8 mouse cellular contexts compared by ENCODE assay signal in genomic region chr1:87245929-87246815, GRCm38 (mm10). TPM values are rescaled to one million over a fixed set of nuclear protein-coding genes. Genes with fewer than 3 reads are reported as not detected.
DNase-seq lines count a peak whose midpoint lies in the region; ATAC-seq lines count a peak whose summit lies in the region.

No protein-coding gene starts in this region.

- 32% methylated on average over 22 of the region's 22 CpGs for WGBS in hindbrain, embryonic 12.5 days

- no peak overlapping the region for H3K27ac ChIP-seq in hindbrain, embryonic 12.5 days

- no peaks in the 10 kb centered on the region for H3K27me3 ChIP-seq in hindbrain, embryonic 12.5 days

- H3K4me3 ChIP-seq in hindbrain, embryonic 12.5 days: no peak overlapping the region

- DNase-seq in Muller cell, postnatal 12 days (ENCODE audit: inconsistent ontology term): peak; percentile 84
- peak; percentile 64 for DNase-seq in cerebellum, adult 9-11 months
- DNase-seq in frontal cortex, postnatal 10 days (ENCODE audit: low spot score in 2 of 2): peak; percentile 35 to 76
- peak; percentile 80 to 83 for DNase-seq in layer of hippocampus, postnatal 14 days (ENCODE audit: low spot score in 2 of 2)
- DNase-seq in lung, postnatal 10 days: peak; percentile 82
- peak; percentile 89 for DNase-seq in retina, embryonic 14.5 days (ENCODE audit: low spot score)
- DNase-seq in thymus, postnatal 4 days: peak; percentile 85

- no peaks in the 10 kb centered on the region for H3K9me3 ChIP-seq in hindbrain, embryonic 12.5 days (replicated peaks)

- no peaks in the 10 kb centered on the region for H3K4me1 ChIP-seq in hindbrain, embryonic 12.5 days

- no peak overlapping the region for H3K9ac ChIP-seq in hindbrain, embryonic 12.5 days

- peak; percentile 85 for ATAC-seq in hindbrain, embryonic 12.5 days (ENCODE audit: low FRiP score)

- peak overlapping the region; percentile 34 for H3K4me2 ChIP-seq in hindbrain, embryonic 12.5 days (replicated peaks)

- H3K36me3 ChIP-seq in hindbrain, embryonic 12.5 days: no peaks in the 10 kb centered on the region

RNA-seq across cellular contexts. Expression of gene Efhd1, which starts 18.0 kb away (rescaled TPM):
- 0.40 TPM in 2 replicates for polyA plus RNA-seq in hindbrain, embryonic 12.5 days (2016; fragmentation: Nextera tagmentation; extraction: Ambion mirVana)
- total RNA-seq in layer of hippocampus, postnatal 14 days (2021): 1 to 10 TPM; 5.4 to 6.8 TPM

RNA-seq across cellular contexts. Expression of gene Eif4e2, which starts 32.5 kb away (rescaled TPM):
- polyA plus RNA-seq in hindbrain, embryonic 12.5 days (2016; fragmentation: Nextera tagmentation; extraction: Ambion mirVana): 148 and 150 TPM in 2 replicates
- total RNA-seq in layer of hippocampus, postnatal 14 days (2021): 10 to 100 TPM; 73.0 to 81.0 TPM

RNA-seq across cellular contexts. Expression of gene Chrng, which starts 41.7 kb away (rescaled TPM):
- 0.90 and 3.0 TPM in 2 replicates for polyA plus RNA-seq in hindbrain, embryonic 12.5 days (2016; fragmentation: Nextera tagmentation; extraction: Ambion mirVana)
- not detected for total RNA-seq in layer of hippocampus, postnatal 14 days (2021)

RNA-seq across cellular contexts. Expression of gene Chrnd, which starts 55.8 kb away (rescaled TPM):
- 0.14 and 0.64 TPM in 2 replicates for polyA plus RNA-seq in hindbrain, embryonic 12.5 days (2016; fragmentation: Nextera tagmentation; extraction: Ambion mirVana)
- not detected for total RNA-seq in layer of hippocampus, postnatal 14 days (2021)
